Mouse (Mus musculus): ENCODE measurements around the gene Pecr.
"Not testable (repeated sequence)": the region's sequence is repeated elsewhere in the genome, so short reads cannot be mapped to it uniquely, and the experiment has no call there.

Pecr gene

DNA sequence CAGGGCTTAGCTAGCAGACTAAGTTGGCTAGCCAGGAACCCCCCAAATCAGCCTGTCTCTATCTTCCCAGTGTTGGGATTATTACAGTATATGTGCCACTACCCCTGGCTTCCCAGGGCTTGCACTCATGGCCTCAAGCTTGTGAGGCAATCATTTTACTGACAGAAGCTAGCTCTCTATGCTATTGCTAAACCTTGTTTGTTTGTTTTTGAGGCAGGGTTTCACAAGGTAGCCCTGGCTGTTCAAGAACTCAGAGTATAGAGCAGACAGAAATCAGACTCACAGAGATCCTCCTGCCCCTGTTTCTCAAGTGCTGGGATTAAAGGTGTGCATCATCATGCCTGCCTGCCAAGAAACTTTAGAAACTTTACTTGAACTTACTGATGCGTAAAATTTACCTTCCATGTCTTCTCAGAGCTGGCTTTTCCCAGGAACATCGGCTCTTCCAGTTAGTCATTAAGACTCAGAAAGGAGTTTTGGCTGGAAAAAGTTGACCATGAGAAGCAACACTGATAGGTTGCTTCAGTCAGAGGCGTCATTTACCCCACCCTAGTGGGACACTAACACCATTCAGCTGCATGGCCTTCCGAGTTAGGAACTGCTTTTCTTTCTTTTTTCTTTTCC lies 4.5 kb upstream of the Pecr start:
- no peak for DNase-seq (ENCODE audit: low spot score in 2 of 2)

GRCm38 (mm10) chr1:72287893-72288292 lies 3.8 kb upstream of the Pecr start:
- no peak for DNase-seq (ENCODE audit: low spot score in 2 of 2)

DNA sequence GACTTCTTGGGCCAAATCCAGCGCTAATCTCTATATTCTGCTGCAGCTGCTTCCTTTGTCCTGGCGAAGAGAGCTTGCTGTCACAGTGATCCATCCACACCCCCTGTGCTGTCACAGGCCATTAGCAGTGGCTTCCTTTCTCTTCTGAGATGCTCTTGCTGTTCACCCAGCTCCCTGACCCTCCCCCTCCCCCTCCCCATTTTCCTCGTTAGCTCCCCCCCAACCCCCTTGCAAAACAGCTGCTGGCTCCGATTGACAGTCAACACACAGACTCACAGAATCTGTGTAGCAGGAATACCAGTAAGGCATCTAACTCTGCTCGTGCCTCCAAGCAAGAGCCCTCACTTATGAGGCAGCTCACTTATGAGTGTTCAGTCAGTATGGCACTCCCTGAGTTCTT lies 2.8 kb upstream of the Pecr start:
- DNase-seq (ENCODE audit: low spot score in 2 of 2), result no peak

DNA sequence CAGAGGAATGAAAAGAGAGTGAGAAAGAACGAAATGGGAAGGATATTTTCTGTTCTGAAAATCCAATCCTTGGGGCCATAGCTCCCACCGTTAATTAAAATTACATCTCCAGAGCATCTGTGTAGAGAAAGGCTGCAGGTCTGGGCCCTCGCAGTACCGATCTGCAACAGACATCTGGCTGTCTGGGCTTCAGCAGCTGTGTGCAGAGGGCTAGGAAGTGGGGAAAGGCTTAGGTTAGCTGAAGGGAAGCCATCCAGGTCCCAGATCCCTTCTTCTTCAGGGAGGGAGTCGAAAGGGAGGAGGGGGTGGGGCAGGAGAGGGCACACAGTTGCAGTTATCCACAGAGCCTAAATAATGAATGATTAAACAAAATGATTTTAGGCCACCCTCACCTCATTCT lies 425 bp upstream of the Pecr start:
- no peak for DNase-seq (ENCODE audit: low spot score in 2 of 2)

GRCm38 (mm10) chr1:72282604-72283003 lies 1.5 kb downstream of the Pecr start:
- DNase-seq (ENCODE audit: low spot score in 2 of 2), result no peak

GRCm38 (mm10) chr1:72278085-72278484 lies 6.0 kb downstream of the Pecr start:
- DNase-seq (ENCODE audit: low spot score in 2 of 2), result no peak

- DNase-seq (ENCODE audit: low spot score in 2 of 2), result no peak
Observed at GRCm38 (mm10) chr1:72263099-72263498, 21.0 kb downstream of the Pecr start.

DNA sequence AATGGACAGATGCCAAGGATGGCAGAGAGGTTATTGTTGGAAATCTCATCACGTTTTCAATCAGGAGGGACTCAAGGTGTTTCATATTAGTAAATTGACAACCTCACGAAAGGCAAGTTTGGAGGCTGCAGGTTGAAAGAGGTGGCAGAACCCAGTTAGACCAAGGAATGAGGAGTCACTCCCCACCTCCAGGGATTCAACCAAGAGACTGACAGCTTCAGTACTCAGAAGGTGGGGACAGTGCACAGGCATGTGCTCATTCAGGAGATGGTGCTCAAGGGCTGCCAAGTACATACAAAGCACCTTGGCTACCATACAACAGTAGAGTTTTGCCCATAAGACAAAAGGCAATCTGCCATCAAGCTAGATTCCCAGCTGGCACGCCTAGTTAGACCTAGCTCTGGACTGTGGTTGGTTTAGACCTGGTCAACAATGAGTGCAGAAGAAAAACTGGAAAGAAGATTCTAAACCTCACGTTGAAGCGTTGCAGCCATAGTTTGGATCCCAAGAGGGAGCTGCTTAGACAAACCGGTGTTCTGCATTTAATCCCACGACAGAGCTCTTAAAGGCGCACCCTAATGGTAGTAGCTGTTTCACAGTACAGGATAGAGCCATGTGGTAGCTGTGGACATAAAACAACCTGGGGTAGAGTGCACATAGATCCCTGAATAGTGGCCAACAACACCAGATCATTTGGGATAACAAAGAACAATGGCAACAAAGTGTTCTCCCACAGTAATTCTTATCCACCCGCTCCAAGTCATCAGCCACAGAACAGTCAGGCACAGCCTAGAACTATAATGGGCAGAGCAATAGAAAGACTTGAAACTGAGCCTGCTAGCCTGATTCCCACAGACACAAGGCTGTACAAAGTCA lies 27.5 kb downstream of the Pecr start:
- no peak for DNase-seq (ENCODE audit: low spot score in 2 of 2)

DNA sequence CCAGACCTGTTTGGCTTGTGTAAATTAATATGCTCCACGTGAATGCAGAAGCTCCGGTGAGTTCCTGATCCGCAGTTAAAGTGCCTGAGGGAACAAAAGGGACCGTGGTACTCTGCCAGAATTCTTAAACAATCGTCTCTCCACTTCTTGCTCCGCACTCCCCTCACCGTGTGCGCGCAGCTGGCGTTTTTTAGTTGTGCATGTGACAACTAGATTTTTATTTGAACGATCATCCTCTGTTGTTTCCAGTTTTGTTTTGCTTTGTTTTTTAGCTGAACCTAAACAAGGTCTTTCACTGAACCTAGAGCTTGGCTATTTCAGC lies 28.3 kb downstream of the Pecr start:
- no peak for DNase-seq (ENCODE audit: low spot score in 2 of 2)

DNA sequence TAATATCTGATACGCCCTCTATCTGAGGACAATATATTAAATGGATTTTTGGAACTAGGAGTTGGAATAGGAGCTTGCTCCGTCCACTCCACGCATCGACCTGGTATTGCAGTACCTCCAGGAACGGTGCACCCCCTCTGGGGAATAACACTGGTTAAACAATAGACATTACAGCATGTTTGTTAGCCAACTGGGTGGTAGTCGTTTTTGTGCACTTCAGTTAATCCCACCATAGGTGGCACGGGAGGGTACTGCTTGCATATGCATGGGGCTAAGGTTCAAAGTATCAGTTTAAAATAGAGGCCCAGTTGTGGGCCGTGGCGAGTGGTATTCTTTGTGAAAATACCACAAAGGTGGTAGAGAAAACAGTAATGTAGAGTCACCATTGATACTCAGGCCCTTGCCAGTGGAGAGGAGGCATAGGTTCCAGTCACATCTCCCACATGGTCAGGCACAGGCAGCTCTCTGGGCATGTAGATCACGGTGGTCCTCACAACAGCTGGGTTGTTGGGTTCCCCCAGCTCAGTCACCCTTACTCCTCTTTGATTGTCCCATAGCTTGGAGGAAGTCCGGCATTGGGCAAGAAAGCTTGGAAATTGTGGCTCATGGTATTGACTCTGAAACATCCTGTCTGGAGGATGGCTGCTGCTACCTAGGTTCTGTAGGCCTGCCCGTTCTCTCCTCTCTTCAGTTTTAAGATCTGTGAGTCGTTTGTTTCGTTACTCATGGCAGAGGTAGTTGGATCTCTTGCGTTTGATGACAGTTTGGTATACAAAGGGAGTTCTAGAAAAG lies 28.9 kb downstream of the Pecr start:
- peak in 1 of 2 experiments; percentile 53 for DNase-seq (ENCODE audit: low spot score in 2 of 2)

DNA sequence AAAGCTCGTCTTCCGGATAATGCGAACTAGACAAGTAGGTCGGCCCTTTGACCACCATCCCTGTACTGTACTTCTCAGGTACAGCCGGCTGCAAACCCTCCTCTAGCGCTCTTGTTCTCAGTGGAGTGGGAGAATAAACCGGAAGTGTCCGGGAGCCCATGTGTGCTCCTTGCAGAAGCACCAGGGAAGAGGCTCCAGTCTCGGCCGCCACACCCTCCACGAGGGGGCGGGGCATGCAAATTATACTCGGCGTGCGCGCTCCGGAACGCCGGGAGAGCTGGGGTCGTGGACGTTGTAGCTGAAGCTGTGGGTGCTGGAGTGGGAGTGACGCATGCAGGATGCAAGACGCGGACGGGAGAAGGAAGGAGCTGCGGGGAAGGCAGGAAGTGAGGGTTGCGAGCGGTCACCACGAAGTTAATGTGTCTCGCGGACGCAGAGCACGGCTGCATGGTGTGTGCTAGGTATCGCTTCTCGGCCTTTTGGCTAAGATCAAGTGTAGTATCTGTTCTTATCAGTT lies 29.5 kb downstream of the Pecr start:
- peak; percentile 71 to 81 for DNase-seq (ENCODE audit: low spot score in 2 of 2)

- no peak for DNase-seq (ENCODE audit: low spot score in 2 of 2)
Observed at GRCm38 (mm10) chr1:72253881-72254491, 30.1 kb downstream of the Pecr start.

DNA sequence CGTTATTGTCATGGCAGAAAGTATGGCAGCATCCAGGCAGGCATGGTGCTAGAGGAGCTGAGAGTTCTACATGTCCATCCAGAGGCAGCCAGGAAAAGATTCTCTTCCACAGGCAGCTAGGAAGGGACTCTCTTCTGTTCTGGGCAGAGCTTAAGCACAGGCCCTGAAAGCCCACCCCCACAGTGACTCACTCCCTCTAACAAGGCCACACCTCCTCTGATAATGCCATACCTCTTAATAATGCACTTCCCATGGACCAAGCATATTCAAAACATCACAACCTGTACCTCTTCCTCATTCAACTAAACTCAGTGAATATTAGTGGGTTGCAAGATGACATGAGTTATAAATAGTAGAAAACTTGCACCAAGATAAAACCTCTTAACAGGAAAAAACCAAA lies 32.3 kb downstream of the Pecr start:
- DNase-seq (ENCODE audit: low spot score in 2 of 2), result no peak

- DNase-seq (ENCODE audit: low spot score in 2 of 2), result not testable (repeated sequence)
Observed at GRCm38 (mm10) chr1:72248226-72248737, 35.8 kb downstream of the Pecr start.

DNA sequence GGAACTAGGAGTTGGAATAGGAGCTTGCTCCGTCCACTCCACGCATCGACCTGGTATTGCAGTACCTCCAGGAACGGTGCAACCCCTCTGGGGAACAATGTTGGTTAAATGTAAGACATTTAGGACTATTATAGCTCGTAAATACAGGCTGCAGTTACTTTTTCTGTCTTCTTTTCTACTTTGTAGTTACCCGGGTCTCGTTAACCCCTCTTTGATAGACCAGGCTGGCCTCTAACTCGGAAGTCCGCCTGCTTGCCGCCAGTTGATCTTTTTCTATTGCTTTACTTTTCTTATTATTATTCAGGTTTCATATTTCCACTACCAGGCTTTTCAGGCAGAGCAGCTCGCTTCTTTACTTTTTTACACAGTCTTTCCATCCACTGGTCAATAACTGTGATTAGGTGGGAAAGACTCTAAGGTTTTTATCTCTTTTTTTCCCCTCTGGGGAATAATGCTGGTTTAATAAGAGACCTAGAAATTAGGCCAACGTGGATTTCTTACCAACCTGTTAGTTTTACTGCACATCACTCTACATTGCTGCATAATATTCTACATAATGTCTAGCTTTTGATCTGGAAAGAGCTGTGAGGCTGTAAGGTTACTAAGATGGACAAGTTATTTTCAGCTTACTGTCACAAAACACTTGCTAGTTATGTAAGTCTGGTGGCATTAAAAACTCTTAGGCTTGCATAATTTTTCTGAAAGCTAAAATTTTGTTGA lies 39.6 kb downstream of the Pecr start:
- DNase-seq (ENCODE audit: low spot score in 2 of 2), result no peak

DNA sequence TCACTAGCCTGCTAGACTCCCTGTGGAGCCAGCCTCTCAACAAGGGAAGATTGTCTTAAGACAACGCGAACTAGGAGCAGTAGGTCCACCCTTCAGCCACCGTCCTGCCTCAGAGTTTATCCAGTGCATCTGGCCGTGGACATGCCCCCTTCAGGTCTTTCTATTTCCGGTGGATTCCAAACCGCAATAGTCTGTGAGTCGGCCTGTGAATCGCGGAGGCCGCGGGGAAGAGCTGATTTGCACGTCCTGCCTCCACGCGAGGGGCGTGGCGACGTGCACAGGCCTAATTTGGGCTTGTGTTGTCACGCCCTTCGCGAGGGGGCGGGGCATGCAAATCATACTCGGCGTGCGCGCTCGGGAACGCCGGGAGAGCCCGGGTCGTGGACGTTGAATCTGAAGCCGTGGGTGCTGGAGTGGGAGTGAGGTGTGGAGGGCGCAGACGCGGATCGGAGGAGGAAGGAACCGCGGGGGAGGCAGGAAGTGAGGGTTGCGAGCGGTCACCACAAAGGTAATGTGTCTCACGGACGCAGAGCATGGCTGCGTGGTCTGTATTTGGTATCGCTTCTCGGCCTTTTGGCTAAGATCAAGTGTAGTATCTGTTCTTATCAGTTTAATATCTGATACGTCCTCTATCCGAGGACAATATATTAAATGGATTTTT lies 40.3 kb downstream of the Pecr start:
- DNase-seq (ENCODE audit: low spot score in 2 of 2), result peak; percentile 96 to 97

GRCm38 (mm10) chr1:72242581-72243143 lies 41.5 kb downstream of the Pecr start:
- DNase-seq (ENCODE audit: low spot score in 2 of 2), result no peak

DNA sequence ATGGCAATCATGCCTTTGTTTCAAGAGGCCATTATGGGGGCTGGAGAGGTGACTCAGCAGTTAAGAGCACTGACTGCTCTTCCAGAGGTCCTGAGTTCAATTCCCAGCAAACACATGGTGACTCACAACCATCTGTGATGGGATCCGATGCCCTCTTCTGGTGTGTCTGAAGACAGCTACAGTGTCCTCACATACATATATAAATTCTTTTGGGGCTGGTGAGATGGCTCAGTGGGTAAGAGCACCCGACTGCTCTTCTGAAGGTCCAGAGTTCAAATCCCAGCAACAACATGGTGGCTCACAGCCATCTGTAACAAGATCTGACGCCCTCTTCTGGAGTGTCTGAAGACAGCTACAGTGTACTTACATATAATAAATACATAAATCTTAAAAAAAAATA lies 45.0 kb downstream of the Pecr start:
- DNase-seq (ENCODE audit: low spot score in 2 of 2), result not testable (repeated sequence)

DNA sequence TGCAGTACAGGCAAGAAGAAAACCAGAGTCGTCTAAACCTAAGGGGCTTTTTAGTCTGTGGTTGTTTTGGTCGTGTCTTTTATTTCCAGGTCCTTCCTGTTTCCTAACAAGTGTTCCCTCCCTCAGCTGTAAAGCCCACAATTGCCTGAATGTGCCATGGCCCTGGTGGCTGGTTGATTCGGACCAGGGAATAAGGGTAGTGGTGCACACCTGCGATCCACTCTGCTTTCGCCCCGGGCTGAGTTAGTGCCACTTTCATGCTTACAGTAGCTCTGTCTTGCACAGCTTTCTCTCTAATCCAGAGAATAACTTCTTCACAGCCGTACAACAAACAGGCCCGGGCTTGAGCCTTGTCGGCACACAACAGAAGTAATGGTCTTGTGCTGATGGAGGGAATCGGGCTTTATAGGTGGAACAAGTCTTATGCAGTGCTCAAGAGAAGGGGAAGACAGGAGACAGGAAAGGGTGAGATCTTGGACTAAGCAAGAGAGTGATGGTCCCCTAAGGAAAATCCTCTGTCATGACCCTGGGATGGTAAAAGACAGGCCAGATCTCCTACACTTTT lies 46.0 kb downstream of the Pecr start:
- DNase-seq (ENCODE audit: low spot score in 2 of 2), result no peak
